Mouse (Mus musculus) c-Kit-positive CD71-positive TER-119-positive erythroid progenitor cells, embryonic 14.5 days (primary cell): ENCODE results near the gene Wnt11.

Experiments used
- DNase-seq: peaks from one replicate; pipeline ENCODE4 v3.0.0-alpha.2; 2013; ENCODE audit warnings: low spot score

Wnt11 gene

DNA sequence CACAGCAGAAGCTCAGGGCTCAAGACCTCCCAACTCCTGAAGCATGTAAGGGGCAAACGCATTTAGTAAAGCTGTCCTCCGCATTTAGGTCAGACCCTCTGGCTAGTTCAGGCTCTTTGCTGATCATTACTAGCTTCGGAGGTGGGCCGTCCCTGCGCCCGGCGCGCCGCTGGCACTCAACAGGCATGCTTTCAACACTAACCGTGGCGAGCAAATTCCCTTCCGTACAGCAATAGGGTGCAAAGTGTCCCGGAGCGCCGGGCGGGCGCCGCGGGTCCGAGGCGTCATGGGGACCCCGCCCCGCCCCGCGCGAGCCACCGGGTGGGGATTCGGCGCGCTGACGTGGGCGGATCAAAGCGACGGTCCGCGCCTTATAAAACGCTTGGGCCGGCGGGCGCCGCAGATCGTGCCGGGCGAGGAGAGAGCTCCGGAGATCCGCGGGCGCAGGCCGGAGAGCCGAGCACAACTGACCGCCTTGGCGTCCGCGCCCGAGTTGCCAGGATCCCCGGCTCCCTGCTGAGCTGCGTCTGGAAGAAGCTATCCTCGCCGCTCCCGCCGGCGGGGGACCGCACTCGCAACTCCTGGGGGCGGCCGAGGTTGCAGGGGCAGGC, at the start of gene Wnt11:
Gene Wnt11 (plus strand): TSS at position 402 of the 611 bp plus-strand sequence.
- no peak for DNase-seq

DNA sequence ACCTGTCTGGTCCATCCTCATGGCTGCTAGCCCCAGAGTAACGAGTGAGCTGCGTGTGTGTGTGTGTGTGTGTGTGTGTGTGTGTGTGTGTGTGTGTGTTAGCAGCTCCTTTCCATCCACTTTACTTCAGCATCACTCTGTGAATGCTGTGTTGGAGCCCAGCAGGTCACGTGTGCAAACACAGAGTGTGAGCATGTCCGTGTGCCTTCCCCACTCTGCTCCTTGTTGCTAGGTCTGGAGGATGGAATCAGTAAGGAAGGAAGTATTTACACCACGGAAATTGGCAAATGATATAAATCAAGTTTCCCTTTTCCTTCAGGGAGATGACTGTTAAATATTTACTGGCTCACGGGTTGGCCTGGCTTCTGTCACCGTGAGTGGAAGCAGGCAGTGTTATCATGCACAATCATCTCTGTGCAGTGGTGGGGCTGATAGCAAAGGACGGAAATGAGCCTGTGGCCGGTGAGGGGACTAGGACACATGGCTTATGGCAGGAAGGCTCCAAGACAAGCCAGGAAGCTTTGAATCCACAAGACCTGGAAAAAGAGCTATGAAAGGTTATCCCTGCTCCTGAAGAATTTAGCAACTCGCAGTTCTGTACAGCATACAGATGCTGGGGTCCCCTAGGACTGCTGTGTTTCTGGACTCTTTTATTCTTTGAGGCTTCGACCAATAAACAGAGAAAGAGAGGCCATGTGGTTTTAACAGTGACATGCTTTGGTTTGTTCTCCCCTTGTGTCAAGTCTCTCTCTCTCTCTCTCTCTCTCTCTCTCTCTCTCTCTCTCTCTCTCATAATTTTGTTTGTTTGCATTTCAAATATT, 47.9 kb upstream of the Wnt11 start:
- DNase-seq: no peak

DNA sequence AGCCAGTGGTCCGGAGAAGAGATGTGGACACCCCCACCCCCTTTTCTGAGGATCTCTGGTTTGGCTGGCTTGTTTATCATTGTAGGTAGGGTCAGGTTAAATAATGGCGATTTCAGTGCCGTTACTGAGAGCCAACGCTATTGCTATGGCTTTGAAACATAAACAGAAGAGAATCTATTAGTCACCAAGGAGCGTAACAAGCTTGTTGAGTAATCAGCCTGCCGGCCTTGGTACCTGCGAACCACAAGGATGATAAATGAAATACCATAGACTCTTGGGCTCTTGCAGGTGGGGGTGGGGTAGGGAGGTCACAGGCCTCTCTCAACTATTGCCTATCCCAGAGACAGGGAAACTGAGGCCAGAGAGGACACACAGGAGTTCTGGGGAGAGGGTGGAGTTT, 46.2 kb upstream of the Wnt11 start:
- no peak for DNase-seq

DNA sequence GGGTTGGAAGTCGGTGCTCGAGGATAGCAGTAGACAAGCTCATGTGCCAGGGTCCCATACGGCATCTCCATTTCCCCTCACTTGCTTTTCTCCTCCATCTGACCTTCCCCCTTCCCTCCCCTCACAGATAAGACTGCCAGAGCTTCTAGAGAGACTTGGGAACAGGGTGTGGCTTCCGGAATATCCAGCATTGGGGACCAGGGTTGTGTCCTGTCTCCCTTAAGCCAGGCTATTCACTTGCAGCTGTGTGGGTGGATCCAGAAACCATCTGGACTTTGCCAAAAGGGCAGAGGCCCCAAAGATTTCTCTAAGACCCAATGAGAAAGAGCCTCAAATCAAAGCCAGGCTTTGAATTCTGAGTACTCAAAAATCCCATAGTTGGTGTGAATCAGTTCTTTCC, 45.8 kb upstream of the Wnt11 start:
- DNase-seq: no peak

DNA sequence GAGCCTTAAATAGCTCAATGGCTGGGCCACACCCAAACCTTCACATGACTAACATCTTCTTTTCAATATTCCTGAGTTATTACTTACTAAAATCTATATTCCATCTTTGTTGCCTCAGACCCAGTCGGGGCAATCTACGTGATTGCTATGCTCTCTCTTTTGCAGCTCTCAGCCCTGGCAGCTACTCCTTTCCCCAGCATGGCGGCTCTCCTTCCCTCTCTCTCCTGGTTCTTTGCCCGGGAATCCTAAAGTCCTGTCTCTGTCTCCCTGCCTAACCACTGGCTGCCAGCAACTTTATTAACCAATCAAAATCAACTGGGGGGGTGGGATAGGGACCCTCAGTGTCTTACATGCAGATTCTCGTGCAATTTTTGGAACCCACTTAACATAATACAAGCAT, 43.0 kb upstream of the Wnt11 start:
- DNase-seq: no peak

DNA sequence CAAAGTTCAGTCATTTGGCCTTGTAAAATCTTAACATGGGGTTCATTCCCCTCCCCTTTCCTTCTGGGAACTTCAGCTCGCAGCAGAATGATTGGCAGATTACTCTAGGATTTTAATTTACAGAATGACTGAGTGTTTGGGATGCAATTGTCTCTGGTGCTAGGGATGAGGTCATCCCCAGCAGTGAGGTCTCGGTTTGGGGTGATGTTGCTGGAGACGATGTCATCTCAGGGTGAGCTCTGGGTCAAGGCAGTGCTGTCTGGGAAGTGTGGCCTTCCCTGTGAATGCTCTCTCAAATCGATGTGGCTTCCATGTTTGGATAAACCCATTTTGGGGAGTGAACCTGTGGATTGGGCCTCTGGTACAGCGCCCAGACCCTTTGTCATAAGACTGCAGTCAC, 41.1 kb upstream of the Wnt11 start:
- DNase-seq: no peak

DNA sequence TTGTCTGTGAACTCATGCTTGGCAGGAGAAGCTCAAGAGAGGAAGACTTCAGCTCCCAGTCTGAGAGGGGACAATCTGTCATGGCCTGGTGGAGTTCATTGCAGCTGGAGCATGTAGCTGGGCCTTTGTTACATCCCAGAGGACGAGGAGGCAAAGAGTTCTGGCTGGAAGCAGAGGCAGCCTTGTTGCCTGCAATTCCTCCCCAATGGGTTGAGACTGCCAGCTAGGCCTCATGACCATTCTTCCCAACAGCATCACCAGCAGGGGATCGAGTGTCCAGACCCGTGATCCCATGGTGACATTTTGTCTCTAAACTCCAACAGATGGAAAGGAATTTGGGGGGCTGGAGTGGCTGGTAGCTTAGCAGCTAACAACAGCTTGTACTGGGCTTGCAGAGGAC, 40.5 kb upstream of the Wnt11 start:
- DNase-seq: no peak

DNA sequence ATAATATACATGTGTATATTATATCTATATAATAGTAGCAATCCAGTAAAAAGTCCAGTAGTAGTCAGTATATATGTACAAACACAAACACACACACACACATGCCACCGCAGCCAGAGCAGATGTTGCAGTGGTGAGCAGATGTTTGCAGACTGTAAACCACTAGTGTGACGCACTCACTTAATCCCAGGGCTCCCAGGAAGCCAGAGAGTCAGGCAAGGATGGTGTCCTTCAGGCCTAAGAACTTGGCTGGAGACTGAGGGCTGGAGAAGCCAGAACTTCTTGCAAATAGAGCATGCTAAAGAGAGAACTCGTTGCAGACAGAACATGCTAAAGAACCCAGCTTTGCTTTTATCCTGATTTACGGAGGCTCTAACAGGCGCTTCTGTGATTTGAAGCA, 39.3 kb upstream of the Wnt11 start:
- no peak for DNase-seq

DNA sequence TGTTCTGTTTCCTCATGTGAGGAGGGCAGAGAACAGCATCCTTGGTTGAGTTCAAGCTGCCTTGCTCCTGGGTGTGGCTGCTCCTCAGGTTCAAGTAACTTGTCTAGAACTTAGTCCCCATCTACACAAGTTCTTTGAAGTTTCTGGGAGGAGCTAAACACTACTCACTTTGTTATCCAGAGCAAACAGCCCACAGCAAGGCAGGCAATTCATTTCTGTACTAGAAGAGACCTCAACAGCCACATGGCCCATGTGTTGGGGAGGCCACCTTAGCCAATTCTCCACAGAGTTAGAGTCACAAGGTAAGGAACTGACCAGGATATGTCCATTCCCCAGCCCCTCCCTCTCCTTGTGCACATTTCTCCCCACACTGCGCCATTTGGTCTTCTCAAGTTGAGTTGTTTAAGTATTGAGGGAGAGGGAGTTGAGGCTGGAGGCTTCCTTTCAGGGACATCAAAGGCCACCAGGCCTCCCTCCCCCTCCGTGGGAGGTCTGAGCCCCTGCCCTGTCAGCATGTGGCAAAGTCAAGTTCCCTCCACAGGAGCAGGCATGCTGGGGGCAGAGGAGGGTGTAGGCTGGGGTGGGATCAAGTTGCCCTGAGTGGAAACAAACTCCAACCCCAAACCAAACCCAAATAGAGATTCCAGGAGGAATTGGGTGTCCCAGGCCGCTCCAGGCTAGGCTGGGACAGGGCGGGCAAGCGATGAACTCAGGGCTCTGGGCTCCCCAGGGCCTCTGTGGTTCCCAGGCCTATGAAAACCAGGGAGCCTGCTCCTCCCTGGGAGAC, 37.4 kb upstream of the Wnt11 start:
- DNase-seq: no peak

DNA sequence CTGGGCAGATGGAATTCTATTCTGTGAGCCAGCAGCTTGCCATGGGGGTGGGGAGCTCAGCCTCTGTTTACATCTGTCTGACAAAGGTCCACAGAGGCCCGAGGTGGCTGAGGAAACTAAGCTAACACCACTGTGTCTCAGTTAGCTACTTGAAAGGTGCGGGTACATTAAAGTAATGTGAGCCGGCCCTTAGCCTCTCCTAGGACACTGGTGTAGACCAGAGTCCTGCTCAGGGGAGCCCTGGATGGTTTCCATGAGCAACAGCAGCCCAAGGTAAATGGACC, 36.8 kb upstream of the Wnt11 start:
- no peak for DNase-seq

DNA sequence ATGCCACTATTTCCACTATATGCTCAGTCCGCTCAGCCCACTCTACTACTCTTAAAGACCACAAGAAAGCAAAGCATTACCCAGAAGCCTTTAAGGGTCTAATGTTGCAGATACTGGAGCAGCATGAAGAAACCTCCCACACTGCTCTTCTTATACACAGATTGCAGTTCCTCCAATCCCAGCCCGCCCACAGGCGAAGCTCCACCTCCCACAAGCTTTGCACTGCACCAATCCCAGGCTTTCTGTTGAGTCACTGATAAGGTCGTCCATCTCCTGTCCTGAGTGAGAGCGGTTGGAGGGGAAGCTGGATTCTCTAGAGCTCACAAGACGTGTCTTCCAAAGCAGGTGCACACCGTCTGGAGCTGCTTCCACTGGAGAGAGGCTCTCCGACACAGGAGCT, 34.5 kb upstream of the Wnt11 start:
- DNase-seq: no peak

DNA sequence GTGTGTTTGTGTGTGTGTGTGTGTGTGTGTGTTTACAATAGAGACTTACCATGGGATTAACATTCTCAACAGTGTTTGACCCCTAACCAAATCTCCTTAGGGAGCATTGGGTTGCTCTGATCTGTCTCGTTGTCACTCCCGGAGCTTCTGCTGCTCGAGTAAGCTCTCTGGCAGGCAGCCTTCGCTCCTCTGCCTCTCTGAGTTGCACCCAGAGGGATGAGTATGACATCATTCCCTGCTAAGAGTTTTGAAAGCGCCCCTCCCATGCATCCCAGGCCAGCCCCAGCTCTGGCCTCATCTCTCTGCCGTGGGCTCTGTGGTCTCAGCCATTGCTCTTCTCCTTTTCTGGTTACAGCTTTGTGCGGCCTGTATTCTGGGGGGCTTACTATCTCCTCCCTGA, 33.8 kb upstream of the Wnt11 start:
- DNase-seq: no peak

DNA sequence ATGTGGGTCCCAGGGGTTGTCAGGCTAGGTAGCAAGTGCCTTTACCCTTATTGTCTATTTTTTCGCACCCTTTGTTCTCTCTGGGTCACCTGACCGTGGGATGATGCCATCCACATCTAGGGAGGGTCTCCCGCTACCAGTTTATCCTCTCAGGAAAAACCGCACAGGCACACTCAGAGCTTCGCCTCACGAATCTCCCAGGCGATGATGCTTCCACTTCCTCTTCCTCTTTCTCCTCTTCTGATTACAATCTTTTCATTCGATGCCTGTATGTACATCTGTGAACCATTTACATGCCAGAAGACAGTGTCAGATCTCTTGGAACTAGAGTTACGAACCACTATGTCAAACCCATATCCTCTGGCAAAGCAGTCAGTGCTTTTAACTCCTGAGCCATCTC, 31.7 kb upstream of the Wnt11 start:
- no peak for DNase-seq

DNA sequence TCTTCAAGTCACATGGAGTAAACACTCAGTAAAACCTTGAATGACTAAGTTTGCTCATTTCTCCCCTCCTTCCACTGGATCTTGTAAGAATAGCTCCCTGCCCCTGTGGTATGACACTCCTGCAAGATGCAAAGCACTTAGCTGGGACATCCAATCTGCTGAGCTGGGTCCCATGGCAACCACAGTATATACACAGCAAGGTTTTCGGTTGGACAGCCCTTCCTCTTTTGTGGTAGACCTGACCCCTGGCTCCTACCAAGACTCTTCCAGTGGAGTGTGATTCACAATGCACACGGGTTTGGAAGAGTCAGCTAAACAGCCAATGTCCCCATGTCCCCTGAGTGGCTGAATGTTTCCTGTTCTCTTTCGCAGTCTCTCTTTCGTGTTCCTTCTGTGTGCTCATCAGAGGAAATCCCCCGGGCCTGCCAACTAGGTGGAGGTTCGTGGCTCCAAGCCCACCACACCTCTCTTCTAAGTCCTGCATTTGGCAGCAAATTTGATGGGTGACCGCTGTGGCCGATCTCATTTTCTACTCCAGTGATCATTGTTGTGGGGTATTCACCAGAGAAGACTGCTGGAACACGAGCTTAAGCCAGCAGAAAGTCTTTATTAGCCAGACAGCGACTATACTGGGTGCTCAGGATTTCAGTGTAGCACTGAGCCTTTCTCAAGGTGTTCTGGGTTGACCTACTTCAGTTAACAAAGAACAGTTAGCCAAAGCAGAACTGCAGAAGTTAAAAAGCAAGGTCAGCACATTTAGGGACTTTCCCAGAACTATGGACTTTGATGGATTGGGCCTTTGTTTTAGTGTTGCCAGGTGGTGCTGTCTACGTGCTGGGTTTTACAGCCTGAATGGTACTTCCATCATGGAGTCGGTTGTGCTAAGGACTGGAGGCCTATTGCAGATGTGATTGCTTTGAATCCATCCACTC, 29.8 kb upstream of the Wnt11 start:
- no peak for DNase-seq

DNA sequence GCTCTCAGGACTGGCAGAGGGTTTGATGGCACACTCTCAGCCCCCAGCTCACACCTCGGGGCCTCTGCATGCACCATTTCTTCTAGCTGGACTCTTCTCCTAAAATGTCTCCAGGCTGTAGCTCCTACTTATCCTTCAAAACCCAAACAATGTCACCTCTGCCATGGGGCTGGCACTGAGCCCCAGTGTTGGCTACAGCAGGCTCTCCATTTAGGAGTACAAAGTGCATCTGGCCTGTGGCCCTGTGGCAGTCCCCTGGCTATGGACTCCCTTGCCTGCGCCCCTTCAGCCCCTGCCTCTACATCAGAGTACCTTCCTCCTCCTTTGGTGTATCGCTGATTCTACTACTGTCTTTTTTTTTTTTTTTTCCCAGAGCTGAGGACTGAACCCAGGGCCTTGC, 28.0 kb upstream of the Wnt11 start:
- no peak for DNase-seq

DNA sequence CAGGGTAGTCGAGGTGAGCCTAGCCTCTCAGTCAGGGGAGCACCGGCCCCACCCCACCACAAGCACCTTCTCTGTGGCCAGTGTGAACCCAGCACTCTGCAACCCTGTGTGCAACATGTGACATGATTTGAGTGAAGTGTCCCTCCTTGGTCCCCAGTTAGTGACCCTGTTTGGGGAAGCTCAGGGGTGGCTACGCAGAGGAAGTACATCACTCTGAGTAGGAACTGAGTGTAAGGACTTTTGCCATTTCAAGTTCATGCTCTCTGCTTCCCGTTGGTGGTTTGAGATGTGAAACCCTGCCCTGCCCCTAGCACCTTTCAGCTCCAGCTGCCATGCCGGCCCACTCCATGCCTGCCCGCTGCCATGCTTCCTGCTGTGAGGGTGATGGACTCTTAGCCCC, 25.5 kb upstream of the Wnt11 start:
- no peak for DNase-seq

DNA sequence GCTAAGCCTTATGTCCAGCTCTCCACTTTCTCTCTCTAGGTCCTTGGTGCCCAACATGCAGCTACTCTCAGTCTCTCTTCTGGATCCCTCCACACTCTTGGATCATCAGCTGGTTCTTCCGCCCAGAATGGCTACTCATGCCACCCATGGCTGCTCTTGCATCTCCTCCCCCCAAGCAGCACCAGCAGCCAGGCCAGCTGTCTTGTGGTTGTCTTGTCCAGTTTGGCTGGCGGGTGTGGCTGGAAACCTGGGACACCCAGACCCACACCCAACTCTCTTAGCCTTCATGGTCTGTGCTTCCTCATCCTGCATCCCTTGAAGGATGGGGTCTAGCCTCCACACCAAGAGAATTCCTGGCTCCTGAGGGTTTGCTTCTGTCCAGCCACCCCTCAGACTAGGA, 24.3 kb upstream of the Wnt11 start:
- DNase-seq: no peak

DNA sequence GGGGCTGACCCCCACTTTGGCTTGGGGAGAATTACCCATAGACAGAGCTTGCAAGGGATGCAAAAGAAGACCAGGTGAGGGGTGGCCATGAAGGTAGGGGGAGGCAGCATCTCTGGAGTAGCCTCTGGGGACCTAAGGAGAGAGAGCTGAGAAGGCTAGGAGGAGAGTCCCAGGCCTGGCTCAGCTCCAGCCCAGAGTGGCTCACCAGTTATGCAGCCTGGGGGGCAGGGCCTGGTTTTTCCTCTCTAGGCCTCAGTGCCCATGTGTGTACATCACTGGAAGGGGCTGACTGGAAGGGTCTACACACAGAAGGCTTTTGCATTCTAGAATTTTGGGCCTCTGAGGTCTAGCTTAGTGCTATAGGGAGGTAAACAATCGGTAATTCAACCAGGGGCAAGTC, 14.4 kb upstream of the Wnt11 start:
- DNase-seq: no peak

DNA sequence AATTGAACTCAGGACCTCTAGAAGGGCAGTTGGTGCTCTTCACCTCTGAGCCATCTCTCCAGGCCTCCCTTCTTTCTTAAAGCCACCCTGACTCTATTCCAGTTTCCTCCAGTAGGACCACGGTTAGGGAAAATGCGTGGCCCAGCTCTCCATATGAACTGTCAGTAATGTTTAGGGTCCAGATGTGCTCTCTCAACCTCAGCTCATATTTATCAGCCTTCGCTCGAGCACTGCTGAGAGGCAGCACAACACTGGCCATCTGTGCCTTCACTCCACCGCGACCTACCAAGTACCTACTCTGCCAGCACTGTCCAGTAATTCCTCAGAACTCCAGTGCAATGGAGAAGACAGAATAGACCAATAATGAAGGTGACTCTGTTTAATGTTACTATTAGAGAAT, 12.0 kb upstream of the Wnt11 start:
- DNase-seq: no peak

DNA sequence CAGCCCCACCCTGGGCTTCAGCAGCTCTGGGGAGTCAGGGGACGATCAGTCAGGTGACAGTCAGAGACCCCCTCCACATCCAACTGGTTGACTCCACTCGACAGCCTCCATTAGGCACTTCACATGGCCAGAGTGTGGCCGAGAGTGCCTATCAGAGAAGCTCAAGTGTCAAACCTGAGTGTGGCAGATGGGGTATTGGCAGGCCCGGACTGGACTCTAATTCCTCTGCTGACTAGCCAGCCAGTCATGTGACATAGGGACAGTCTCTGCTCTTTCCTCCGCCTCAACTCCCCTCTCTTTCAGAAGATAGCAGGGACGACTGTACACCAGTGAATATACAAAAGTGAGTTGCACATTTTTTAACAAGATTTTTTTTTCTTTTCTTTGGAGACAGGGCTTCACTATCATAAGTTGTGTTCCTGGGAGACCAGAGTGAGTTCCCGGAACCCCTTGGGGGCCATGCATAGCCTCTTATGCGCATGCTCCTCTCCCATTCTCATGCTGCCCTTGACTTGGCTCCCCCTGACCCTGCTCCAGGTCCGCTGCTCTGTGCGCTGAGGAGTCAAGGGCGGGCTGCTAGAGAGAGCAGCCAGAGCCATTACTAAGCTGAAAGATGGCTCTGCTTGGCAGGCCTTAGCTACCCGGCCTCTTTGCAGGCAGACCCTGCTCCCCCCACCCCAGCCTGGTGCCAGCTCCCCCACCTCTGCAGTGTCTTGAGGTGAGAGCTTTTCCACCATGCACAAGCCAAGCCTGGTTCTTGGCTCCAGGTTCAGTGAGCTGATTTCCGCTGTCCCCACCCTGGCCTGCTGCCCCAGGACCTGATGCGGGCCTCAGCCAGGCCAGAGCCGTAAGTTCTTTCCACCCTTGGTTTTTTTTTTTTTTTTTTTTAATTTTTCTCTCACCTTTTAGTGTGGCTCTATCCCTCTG, 10.8 kb upstream of the Wnt11 start:
- no peak for DNase-seq

DNA sequence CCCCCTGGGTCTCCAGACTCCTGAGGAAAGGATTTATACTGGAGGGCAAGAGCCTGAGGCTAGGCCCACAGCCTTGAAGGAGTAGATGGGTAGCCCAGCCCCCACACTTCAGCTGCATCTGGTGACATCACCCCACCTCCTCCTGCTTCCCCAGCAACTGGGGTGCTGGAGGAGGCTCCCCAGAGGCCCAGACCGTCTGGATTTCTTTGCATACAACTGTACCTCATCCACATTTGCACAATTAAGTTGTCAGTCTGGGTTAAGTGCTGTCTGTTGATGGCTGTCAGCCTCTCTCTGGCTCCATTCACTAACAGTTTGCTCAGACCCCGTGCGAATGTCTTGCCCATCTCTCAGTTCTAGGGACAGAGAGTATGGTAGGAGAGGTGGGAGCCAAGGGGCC, 6.9 kb upstream of the Wnt11 start:
- no peak for DNase-seq
